Mouse (Mus musculus) cerebellum, adult 2 months (tissue): Measurements from ENCODE around the gene Rnasel. TPM values are rescaled to one million over a fixed set of nuclear protein-coding genes. Genes with fewer than 3 reads are reported as not detected.

Source experiments
- DNase-seq, 2 experiments: peaks; one replicate each; pipeline ENCODE4 v3.0.0; 2021
- H3K27ac ChIP-seq: fragments of 200-500 bp; 2 replicates; pipeline ENCODE4 v1.5.1; 2012; ENCODE audit warnings: low read length, control low read depth, inconsistent platforms; ENCODE audit not compliant: insufficient read depth
- H3K27me3 ChIP-seq: fragments of 200-500 bp; 2 replicates; pipeline ENCODE4 v1.6.1; 2012; ENCODE audit warnings: inconsistent platforms, mild to moderate bottlenecking, low read length, moderate library complexity; ENCODE audit not compliant: control insufficient read depth, insufficient read depth
- H3K4me1 ChIP-seq: fragments of 200-500 bp; 2 replicates; pipeline ENCODE4 v1.6.1; 2011; ENCODE audit warnings: low read length; ENCODE audit not compliant: control insufficient read depth, insufficient read depth
- H3K4me3 ChIP-seq: fragments of 200-500 bp; replicated peaks from 2 replicates; pipeline ENCODE3; 2011; ENCODE audit warnings: mild to moderate bottlenecking, low read depth, low read length, control low read depth; ENCODE audit not compliant: insufficient read depth
- CTCF ChIP-seq: fragments of 200-500 bp; IDR thresholded peaks from 2 replicates; pipeline ENCODE4 v1.5.1; 2011; ENCODE audit warnings: low read depth, mild to moderate bottlenecking, control low read depth, low read length, moderate library complexity, borderline replicate concordance; ENCODE audit not compliant: insufficient read depth
- POLR2A ChIP-seq: fragments of 200-500 bp; IDR thresholded peaks from 2 replicates; pipeline ENCODE4 v1.6.1; 2011; ENCODE audit warnings: low read length, control low read depth, borderline replicate concordance; ENCODE audit not compliant: insufficient read depth
- WGBS: fragments of 180-500 bp; shearing (Covaris S2); methylation state at CpG from one replicate; pipeline ENCODE4 v1.1.7; 2018; 5-methylcytosine and 5-hydroxymethylcytosine counted together
- polyA plus RNA-seq: library from polyadenylated mRNA; depleted of rRNA; stranded (reverse); fragments of >200 nt; gene quantifications from 2 replicates; pipeline ENCODE4 v1.2.3, GENCODE M21; 2012; rRNA removed

The Rnasel gene
- polyA plus RNA-seq, 1 experiment: 3.9 TPM

DNA sequence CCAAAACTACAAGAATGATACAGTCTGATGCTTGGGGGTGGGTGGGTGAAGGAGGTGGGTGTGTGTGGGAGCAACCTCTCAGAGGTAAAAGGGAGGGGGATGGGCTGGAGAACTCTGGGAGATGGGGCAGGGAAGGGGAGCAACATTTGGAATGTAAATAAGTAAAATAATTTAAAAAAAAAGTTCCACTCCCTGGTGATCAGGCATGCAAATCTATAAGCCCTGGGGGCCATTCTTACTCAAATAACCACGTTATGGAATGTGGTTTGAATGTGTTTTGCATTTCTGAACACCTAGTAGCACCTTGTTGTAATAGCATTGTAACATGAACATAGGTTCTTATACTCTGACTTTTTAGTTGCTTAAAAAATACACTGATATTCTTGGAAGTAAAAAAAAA lies 34.1 kb downstream of the Rnasel start:
- no peak overlapping the region for H3K27ac ChIP-seq
- H3K4me3 ChIP-seq: no peak overlapping the region
- TF ChIP-seq CTCF (no peak), POLR2A (no peak)
- no peaks in the 10 kb centered on the region for H3K4me1 ChIP-seq
- no peaks in the 10 kb centered on the region for H3K27me3 ChIP-seq
- no peak for DNase-seq
- 41% methylated on average over 1 of the region's 1 CpGs for WGBS

DNA sequence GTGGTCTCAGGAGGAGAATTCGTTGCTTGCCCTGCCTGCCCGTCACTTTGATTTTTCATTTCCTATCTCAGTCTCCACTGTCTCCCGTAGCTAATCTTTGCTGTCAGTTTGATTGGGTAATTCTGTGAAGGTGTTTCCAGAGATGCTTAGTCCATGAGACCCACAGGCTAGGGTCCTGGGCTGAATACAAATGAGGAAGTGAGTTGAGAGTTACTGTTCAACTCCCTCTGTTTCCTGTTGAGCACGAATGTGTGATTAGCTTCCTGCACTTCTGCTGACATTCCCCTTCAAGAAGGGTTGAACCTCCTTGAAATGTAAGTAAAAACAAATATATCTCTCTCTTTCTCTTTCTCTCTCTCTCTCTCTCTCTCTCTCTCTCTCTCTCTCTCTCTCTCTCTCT lies 36.4 kb downstream of the Rnasel start:
- Histone ChIP-seq H3K4me1 (no peaks in the 10 kb centered on the region), H3K27me3 (no peaks in the 10 kb centered on the region), H3K4me3 (no peak overlapping the region), H3K27ac (no peak overlapping the region)
- 62% methylated on average over 4 of the region's 4 CpGs for WGBS
- TF ChIP-seq CTCF: no peak
- no peak for TF ChIP-seq POLR2A
- no peak for DNase-seq

DNA sequence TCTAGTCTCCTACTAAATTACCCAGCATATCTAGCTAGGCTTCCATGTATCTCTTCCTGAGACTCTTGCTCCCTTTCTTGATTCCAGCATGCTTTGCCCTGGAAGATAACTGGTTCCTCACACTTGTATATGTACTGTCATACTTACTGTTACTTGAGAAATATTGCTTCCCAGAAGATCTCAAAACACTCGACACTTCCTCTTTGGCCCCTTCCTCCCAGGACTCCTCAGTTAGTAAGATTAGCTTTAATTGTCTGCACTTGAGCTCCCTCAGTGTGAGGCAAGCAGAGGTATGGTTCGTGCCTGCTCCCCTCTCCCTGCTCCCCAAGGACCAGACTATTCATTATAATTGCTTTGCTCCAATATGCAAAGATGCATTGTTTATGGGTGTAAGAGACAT lies 41.5 kb downstream of the Rnasel start:
- Histone ChIP-seq H3K27ac (no peak overlapping the region), H3K27me3 (no peaks in the 10 kb centered on the region), H3K4me3 (no peak overlapping the region), H3K4me1 (no peaks in the 10 kb centered on the region)
- TF ChIP-seq CTCF (no peak), POLR2A (no peak)
- no peak for DNase-seq
- WGBS: 72% methylated on average over 2 of the region's 2 CpGs

DNA sequence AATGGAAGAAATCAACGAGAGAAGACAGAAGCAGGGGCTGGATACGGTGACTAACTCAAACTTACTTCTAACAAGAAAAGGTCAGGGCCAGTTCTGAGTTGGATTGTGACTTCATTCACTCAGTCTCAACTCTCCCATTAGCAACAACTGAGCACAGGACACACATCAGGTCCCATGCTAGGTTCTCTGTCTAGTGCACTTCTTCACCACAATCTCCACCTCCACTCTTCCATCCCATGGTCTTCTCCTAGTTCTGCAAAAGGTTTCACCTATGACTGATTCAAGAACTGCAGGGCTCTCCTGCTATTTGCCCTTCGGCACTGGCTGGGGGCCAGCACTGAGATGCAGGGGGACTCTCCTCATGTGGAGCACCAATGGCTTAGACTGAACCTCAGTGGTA lies 45.0 kb downstream of the Rnasel start:
- H3K4me3 ChIP-seq: no peak overlapping the region
- H3K27me3 ChIP-seq: no peaks in the 10 kb centered on the region
- 88% methylated on average over 3 of the region's 3 CpGs for WGBS
- no peak overlapping the region for H3K27ac ChIP-seq
- TF ChIP-seq POLR2A (no peak), CTCF (no peak)
- no peak for DNase-seq
- no peaks in the 10 kb centered on the region for H3K4me1 ChIP-seq

DNA sequence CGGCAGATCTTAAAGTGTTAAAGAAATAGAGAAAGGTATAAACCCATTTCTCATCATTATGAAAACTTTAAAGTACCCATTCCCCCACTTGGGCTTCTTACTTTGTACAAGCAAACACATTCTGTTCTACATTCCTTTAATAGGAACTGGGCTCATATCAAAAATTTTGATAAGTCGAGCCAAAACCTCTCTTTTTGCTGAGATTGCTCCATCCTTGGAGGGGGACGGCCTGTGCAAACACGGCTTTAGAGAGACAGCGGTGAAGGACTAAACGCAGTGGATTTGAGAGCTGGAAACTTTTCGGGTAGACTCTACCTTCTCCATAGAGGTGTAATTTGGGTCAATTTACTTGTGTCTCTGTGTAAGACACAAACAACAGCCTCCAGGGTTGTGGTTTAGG lies 53.5 kb downstream of the Rnasel start:
- no peaks in the 10 kb centered on the region for H3K27me3 ChIP-seq
- no peak overlapping the region for H3K27ac ChIP-seq
- WGBS: 83% methylated on average over 7 of the region's 7 CpGs
- no peak overlapping the region for H3K4me3 ChIP-seq
- no peaks in the 10 kb centered on the region for H3K4me1 ChIP-seq
- DNase-seq: no peak
- no peak for TF ChIP-seq POLR2A
- no peak for TF ChIP-seq CTCF

DNA sequence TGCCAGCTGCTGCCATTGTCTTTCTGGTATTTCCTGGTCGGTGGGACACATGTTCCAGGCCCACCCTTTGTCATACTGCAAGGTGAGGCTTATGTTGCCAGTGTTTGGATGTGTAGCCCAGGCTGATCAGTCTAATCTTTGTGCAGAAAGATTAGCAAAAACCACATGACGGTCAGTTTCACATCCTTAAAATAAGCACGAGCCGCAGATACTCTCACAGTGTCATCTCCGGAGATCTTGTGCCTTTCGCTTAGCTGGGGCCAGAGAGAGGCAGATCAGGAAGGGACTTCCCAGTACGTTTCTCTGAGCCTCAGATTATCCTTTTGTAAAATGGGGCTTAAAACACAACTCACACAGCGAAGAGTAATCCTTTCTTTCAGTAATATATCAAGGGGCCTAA lies 54.3 kb downstream of the Rnasel start:
- TF ChIP-seq CTCF (no peak), POLR2A (no peak)
- Histone ChIP-seq H3K4me1 (no peaks in the 10 kb centered on the region), H3K27ac (no peak overlapping the region), H3K4me3 (no peak overlapping the region), H3K27me3 (no peaks in the 10 kb centered on the region)
- WGBS: 84% methylated on average over 8 of the region's 8 CpGs
- no peak for DNase-seq

DNA sequence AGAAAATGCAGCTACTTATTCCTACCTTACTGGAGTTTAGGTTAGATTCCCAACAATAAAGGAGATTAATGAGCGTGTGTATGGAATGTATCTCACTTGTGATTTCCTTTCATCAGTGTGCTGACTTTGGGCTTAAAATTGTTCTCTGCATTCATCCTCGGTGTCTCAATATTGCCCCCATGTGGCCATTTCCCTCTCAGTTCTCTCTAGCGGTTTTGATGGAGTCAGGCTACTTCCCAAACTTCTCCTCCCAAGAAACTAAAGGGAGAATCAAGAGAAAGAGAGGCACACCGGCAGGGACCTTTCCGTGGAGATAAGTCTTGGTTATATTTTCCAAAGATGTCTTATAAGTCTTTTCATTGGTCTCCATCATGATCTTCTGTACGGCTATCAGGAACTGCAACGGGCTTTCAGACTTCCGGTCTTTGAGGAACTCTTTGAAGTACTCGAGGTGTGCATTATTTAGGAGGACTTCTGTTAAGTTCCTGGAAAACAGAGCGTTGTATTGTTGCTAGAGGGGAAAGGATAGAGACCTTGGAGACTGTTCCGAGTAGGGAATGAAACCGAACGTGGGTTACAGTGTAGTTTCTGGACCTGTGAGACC lies 58.3 kb downstream of the Rnasel start:
- peak; percentile 18 to 24 for DNase-seq
- no peak overlapping the region for H3K4me3 ChIP-seq
- H3K27me3 ChIP-seq: no peaks in the 10 kb centered on the region
- 57% methylated on average over 13 of the region's 13 CpGs for WGBS
- TF ChIP-seq POLR2A (no peak), CTCF (peak; percentile 38; the same call in 1 of the 2 replicates)
- no peak overlapping the region for H3K27ac ChIP-seq
- no peaks in the 10 kb centered on the region for H3K4me1 ChIP-seq

Other genes with a start within 250 kb of the Rnasel start
- gene Npl, start 199.4 kb upstream of the Rnasel start, polyA plus RNA-seq: 2.9 and 3.8 TPM in 2 replicates
- gene Rgs8, start 96.4 kb upstream of the Rnasel start, polyA plus RNA-seq: 371 and 430 TPM in 2 replicates
- gene Rgs16, start 9.1 kb upstream of the Rnasel start, polyA plus RNA-seq: 12.2 and 12.7 TPM in 2 replicates
- 0.70 and 0.78 TPM in 2 replicates for gene Rgsl1, start 94.7 kb downstream of the Rnasel start, polyA plus RNA-seq
- gene Teddm1b, start 124.9 kb downstream of the Rnasel start, polyA plus RNA-seq: not detected in 2 replicates
- not detected in 2 replicates for gene Teddm1a, start 142.3 kb downstream of the Rnasel start, polyA plus RNA-seq
- gene Glul, start 150.5 kb downstream of the Rnasel start, polyA plus RNA-seq: 1,343 and 1,402 TPM in 2 replicates
- 0.87 and 1.1 TPM in 2 replicates for gene Teddm2, start 150.8 kb downstream of the Rnasel start, polyA plus RNA-seq